Mouse (Mus musculus) cerebellum, postnatal 25 days (tissue): Measurements from ENCODE around the gene Oog2.
"Not testable (repeated sequence)": the region's sequence is repeated elsewhere in the genome, so short reads cannot be mapped to it uniquely, and the experiment has no call there.

Experiments used
- DNase-seq, 2 experiments: peaks; one replicate each; pipeline ENCODE4 v3.0.0; 2021; ENCODE audit warnings: mixed read lengths in 2 of 2

The Oog2 gene

DNA sequence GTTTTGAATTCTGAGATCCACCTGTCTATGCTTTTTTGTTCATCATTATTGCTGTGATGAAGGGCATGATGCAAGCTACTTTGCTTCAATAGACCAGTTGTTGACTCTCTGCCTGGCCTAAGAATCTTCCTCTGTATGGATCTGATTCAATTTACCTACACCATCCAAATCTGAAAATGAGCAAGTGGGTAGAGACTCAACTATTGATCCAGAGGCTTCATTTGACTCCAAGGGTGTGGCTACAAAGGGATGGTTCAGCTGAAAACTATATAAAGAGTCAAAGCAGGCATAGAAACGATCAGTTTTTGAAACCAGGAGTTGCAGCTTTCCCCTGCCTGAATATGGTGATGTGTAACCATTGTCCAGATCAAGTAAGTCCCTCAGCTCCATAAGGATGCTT, at the start of gene Oog2:
Gene Oog2, plus strand, starts transcription at position 301 of the 400 bp plus-strand sequence.
- DNase-seq, result no peak

DNA sequence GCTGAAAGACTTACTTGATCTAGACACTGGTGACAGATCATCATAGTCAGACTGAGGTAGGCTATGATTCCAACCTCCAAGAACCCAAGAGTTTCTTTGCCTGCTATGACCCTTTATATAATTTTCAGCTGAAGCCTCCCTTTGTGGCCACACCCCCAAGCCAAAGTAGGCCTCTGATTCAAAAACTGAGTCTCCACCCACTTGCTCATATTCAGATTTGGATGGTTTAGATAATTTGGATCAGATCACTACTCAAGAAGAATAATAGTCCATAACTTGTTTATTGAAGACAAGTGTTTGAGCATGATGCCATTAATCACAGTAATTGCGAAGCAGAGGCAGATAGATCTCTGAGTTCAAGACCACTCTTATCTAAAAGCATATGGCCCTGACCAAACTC, 28.0 kb upstream of the Oog2 start, which contains the start of gene Oog3:
Gene Oog3, minus strand, starts transcription at position 101 of the 400 bp plus-strand sequence.
- no peak for DNase-seq

DNA sequence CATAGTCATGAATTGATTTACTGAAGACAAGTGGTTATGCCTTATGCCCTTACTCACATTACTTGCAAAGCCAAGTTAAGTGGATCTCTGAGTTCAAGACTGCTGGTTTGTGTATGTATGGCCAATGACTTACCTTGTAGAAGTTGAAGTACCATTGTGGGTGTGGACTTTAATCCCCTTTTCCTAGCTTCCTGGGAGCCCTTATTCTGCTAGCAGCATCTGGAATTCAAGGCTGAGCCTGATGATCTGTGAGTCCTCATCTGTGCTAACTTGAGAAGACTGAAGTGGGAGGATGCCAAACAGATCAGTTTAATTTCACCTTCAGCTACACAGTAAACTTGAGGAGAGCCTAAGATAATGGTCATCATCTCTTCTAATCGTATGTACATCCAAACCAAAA, 22.7 kb downstream of the Oog2 start, which contains the start of gene C87977:
Gene C87977, minus strand, starts transcription at position 101 of the 400 bp plus-strand sequence.
- DNase-seq, result not testable (repeated sequence)
